Mouse (Mus musculus): ENCODE results near the gene Chordc1. TPM values are rescaled to one million over a fixed set of nuclear protein-coding genes. Genes with fewer than 3 reads are reported as not detected.
A peak's percentile ranks its signal among the peaks of the same experiment; 100 is the strongest.
"Not testable (repeated sequence)": the region's sequence is repeated elsewhere in the genome, so short reads cannot be mapped to it uniquely, and the experiment has no call there.

Gene Chordc1
- polyA plus RNA-seq (2012; rRNA removed) (14.2 and 15.6 TPM in 2 replicates), polyA plus RNA-seq (2014; fragmentation: Nextera tagmentation; extraction: Ambion mirVana) (35.0 and 37.2 TPM in 2 replicates)

GRCm38 (mm10) chr9:18291571-18292429 is at the start of gene Chordc1:
Chordc1 (plus strand) TSS chr9:18292125.
- TF ChIP-seq EP300 (IDR thresholded peaks at IDR 0.05; ENCODE audit: low read depth), result no peak
- peak; percentile 32; the same call in 1 of the 2 replicates for TF ChIP-seq CTCF (IDR thresholded peaks at IDR 0.05; ENCODE audit: low read depth)
- Histone ChIP-seq H3K4me3 (ENCODE audit: insufficient read depth in 1 of 2, low read depth in 2 of 2, low read length in 2 of 2) (peak within 1 kb of the TSS; percentile 84 to 90), H3K4me1 (replicated peaks; ENCODE audit: control insufficient read depth in 2 of 2, insufficient read depth in 2 of 2, low read length in 1 of 2) (peaks cover 0 to 4% of the 10 kb centered on the region in 2 experiments; a peak in 2 of 4 replicates), H3K9ac (replicated peaks) (peak within 1 kb of the TSS; percentile 93), H3K27me3 (ENCODE audit: control insufficient read depth, insufficient read depth, low read length) (no peaks in the 10 kb centered on the region), H3K27ac (peak within 1 kb of the TSS; percentile 70), H3K36me3 (replicated peaks; ENCODE audit: control insufficient read depth, insufficient read depth, low read depth) (no peaks in the 10 kb centered on the region), H3K9me3 (ENCODE audit: control insufficient read depth, low read length) (no peaks in the 10 kb centered on the region), H3K4me2 (ENCODE audit: low read depth) (peak within 1 kb of the TSS; percentile 77)
- ATAC-seq (ENCODE audit: insufficient read depth) (peak; percentile 100), DNase-seq (ENCODE audit: low read depth in 3 of 3, low spot score in 3 of 3) (peak; percentile 86 to 91 (median 89))
- 4% methylated on average over 49 of the region's 49 CpGs for WGBS (ENCODE audit: insufficient replicate concordance)

- Histone ChIP-seq H3K27ac (no peak overlapping the region), H3K9me3 (ENCODE audit: control insufficient read depth, low read length) (no peaks in the 10 kb centered on the region), H3K4me3 (ENCODE audit: insufficient read depth in 1 of 2, low read depth in 2 of 2, low read length in 2 of 2) (no peak overlapping the region), H3K9ac (replicated peaks) (no peak overlapping the region), H3K36me3 (replicated peaks; ENCODE audit: control insufficient read depth, insufficient read depth, low read depth) (no peaks in the 10 kb centered on the region), H3K4me2 (ENCODE audit: low read depth) (no peak overlapping the region), H3K27me3 (ENCODE audit: control insufficient read depth, insufficient read depth, low read length) (no peaks in the 10 kb centered on the region), H3K4me1 (replicated peaks; ENCODE audit: control insufficient read depth in 2 of 2, insufficient read depth in 2 of 2, low read length in 1 of 2) (no peaks in the 10 kb centered on the region)
- 74% methylated on average over 1 of the region's 1 CpGs for WGBS (ENCODE audit: insufficient replicate concordance)
- DNase-seq (ENCODE audit: low read depth in 3 of 3, low spot score in 3 of 3) (no peak), ATAC-seq (ENCODE audit: insufficient read depth) (no peak)
- TF ChIP-seq CTCF (IDR thresholded peaks at IDR 0.05; ENCODE audit: low read depth) (no peak), EP300 (IDR thresholded peaks at IDR 0.05; ENCODE audit: low read depth) (no peak)
Measured at GRCm38 (mm10) chr9:18275901-18276300, 16.0 kb upstream of the Chordc1 start.

- Histone ChIP-seq H3K9ac (replicated peaks) (no peak overlapping the region), H3K27ac (no peak overlapping the region), H3K4me3 (ENCODE audit: insufficient read depth in 1 of 2, low read depth in 2 of 2, low read length in 2 of 2) (no peak overlapping the region), H3K4me1 (replicated peaks; ENCODE audit: control insufficient read depth in 2 of 2, insufficient read depth in 2 of 2, low read length in 1 of 2) (no peaks in the 10 kb centered on the region), H3K36me3 (replicated peaks; ENCODE audit: control insufficient read depth, insufficient read depth, low read depth) (no peaks in the 10 kb centered on the region), H3K27me3 (ENCODE audit: control insufficient read depth, insufficient read depth, low read length) (no peaks in the 10 kb centered on the region), H3K4me2 (ENCODE audit: low read depth) (no peak overlapping the region), H3K9me3 (ENCODE audit: control insufficient read depth, low read length) (no peaks in the 10 kb centered on the region)
- no peak for DNase-seq (ENCODE audit: low read depth in 3 of 3, low spot score in 3 of 3)
- ATAC-seq (ENCODE audit: insufficient read depth), result no peak
- TF ChIP-seq CTCF (IDR thresholded peaks at IDR 0.05; ENCODE audit: low read depth), result no peak
- TF ChIP-seq EP300 (IDR thresholded peaks at IDR 0.05; ENCODE audit: low read depth), result no peak
- WGBS (ENCODE audit: insufficient replicate concordance), result 17% methylated on average over 2 of the region's 2 CpGs
Measured at GRCm38 (mm10) chr9:18276844-18277243, 15.1 kb upstream of the Chordc1 start.

- Histone ChIP-seq H3K4me3 (ENCODE audit: insufficient read depth in 1 of 2, low read depth in 2 of 2, low read length in 2 of 2) (no peak overlapping the region), H3K4me2 (ENCODE audit: low read depth) (no peak overlapping the region), H3K36me3 (replicated peaks; ENCODE audit: control insufficient read depth, insufficient read depth, low read depth) (no peaks in the 10 kb centered on the region), H3K27ac (no peak overlapping the region), H3K4me1 (replicated peaks; ENCODE audit: control insufficient read depth in 2 of 2, insufficient read depth in 2 of 2, low read length in 1 of 2) (no peaks in the 10 kb centered on the region), H3K9ac (replicated peaks) (no peak overlapping the region), H3K27me3 (ENCODE audit: control insufficient read depth, insufficient read depth, low read length) (no peaks in the 10 kb centered on the region), H3K9me3 (ENCODE audit: control insufficient read depth, low read length) (no peaks in the 10 kb centered on the region)
- no peak for DNase-seq (ENCODE audit: low read depth in 3 of 3, low spot score in 3 of 3)
- TF ChIP-seq CTCF (IDR thresholded peaks at IDR 0.05; ENCODE audit: low read depth) (no peak; the same call in 1 of the 2 replicates), EP300 (IDR thresholded peaks at IDR 0.05; ENCODE audit: low read depth) (no peak)
- no peak for ATAC-seq (ENCODE audit: insufficient read depth)
- WGBS (ENCODE audit: insufficient replicate concordance), result 41% methylated on average over 1 of the region's 1 CpGs
Measured at GRCm38 (mm10) chr9:18277497-18277896, 14.4 kb upstream of the Chordc1 start.

GRCm38 (mm10) chr9:18278693-18279092 is 13.2 kb upstream of the Chordc1 start:
- TF ChIP-seq CTCF (IDR thresholded peaks at IDR 0.05; ENCODE audit: low read depth), result peak; percentile 35
- not testable (repeated sequence) for H3K4me3 ChIP-seq (ENCODE audit: insufficient read depth in 1 of 2, low read depth in 2 of 2, low read length in 2 of 2); H3K36me3 ChIP-seq (replicated peaks; ENCODE audit: control insufficient read depth, insufficient read depth, low read depth); H3K27ac ChIP-seq; H3K9me3 ChIP-seq (ENCODE audit: control insufficient read depth, low read length); H3K9ac ChIP-seq (replicated peaks); DNase-seq (ENCODE audit: low read depth in 3 of 3, low spot score in 3 of 3); H3K27me3 ChIP-seq (ENCODE audit: control insufficient read depth, insufficient read depth, low read length); H3K4me1 ChIP-seq (replicated peaks; ENCODE audit: control insufficient read depth in 2 of 2, insufficient read depth in 2 of 2, low read length in 1 of 2); H3K4me2 ChIP-seq (ENCODE audit: low read depth); ATAC-seq (ENCODE audit: insufficient read depth)
- 24% methylated on average over 5 of the region's 5 CpGs for WGBS (ENCODE audit: insufficient replicate concordance)
